Mouse (Mus musculus) forebrain, embryonic 15.5 days (tissue): ENCODE measurements around the gene Myrfl. TPM values are rescaled to one million over a fixed set of nuclear protein-coding genes. Genes with fewer than 3 reads are reported as not detected.

Source experiments
- ATAC-seq: fragments of 200-750 bp; cut with Nextera tagmentation; replicated peaks from 2 replicates; pipeline ENCODE4 v1.8.0; 2017; ENCODE audit warnings: mild to moderate bottlenecking, moderate TSS enrichment, moderate library complexity
- H3K27ac ChIP-seq: fragments of 300-500 bp; sonication (generic); replicated peaks from 2 replicates; pipeline ENCODE4 v1.5.1; 2015; ENCODE audit warnings: mild to moderate bottlenecking, inconsistent platforms
- H3K27me3 ChIP-seq: fragments of 300-500 bp; sonication (generic); 2 replicates; pipeline ENCODE4 v1.6.1; 2015; ENCODE audit warnings: inconsistent platforms
- H3K36me3 ChIP-seq: fragments of 300-500 bp; sonication (generic); 2 replicates; pipeline ENCODE4 v1.6.1; 2015; ENCODE audit warnings: mild to moderate bottlenecking, inconsistent platforms
- H3K4me1 ChIP-seq: fragments of 300-500 bp; sonication (generic); 2 replicates; pipeline ENCODE4 v1.6.1; 2015; ENCODE audit warnings: inconsistent platforms
- H3K4me2 ChIP-seq: fragments of 300-500 bp; sonication (generic); replicated peaks from 2 replicates; pipeline ENCODE4 v1.6.1; 2015; ENCODE audit warnings: mild to moderate bottlenecking, inconsistent platforms
- H3K4me3 ChIP-seq: fragments of 300-500 bp; sonication (generic); 2 replicates; pipeline ENCODE4 v1.5.1; 2015; ENCODE audit warnings: mild to moderate bottlenecking, inconsistent platforms
- H3K9ac ChIP-seq: fragments of 300-500 bp; sonication (generic); replicated peaks from 2 replicates; pipeline ENCODE4 v1.6.1; 2015; ENCODE audit warnings: mild to moderate bottlenecking, inconsistent platforms
- H3K9me3 ChIP-seq: fragments of 300-500 bp; sonication (generic); 2 replicates; pipeline ENCODE4 v1.6.1; 2016; ENCODE audit warnings: inconsistent platforms
- WGBS: fragments of 180-500 bp; shearing (Covaris S2); methylation state at CpG from one replicate; pipeline ENCODE4 v1.1.7; 2015; ENCODE audit warnings: mixed read lengths; 5-methylcytosine and 5-hydroxymethylcytosine counted together
- polyA plus RNA-seq: library from polyadenylated mRNA; unstranded; fragments of >200 nt; fragmentation: Nextera tagmentation; extraction: Ambion mirVana; gene quantifications from 2 replicates; pipeline ENCODE4 v1.2.1, GENCODE M21; 2015

The Myrfl gene
- polyA plus RNA-seq, 1 experiment from 2014 or later: 0.05 TPM

GRCm38 (mm10) chr10:116923651-116924495 is 27.2 kb upstream of the Myrfl start:
- no peak overlapping the region for H3K27ac ChIP-seq
- no peak overlapping the region for H3K9ac ChIP-seq
- 92% methylated on average over 19 of the region's 19 CpGs for WGBS
- no peaks in the 10 kb centered on the region for H3K4me1 ChIP-seq
- no peak overlapping the region for H3K4me3 ChIP-seq
- peaks cover 24% of the 10 kb centered on the region for H3K36me3 ChIP-seq
- no peaks in the 10 kb centered on the region for H3K9me3 ChIP-seq
- H3K4me2 ChIP-seq: no peak overlapping the region
- ATAC-seq: no peak
- no peaks in the 10 kb centered on the region for H3K27me3 ChIP-seq

- no peak for ATAC-seq
- H3K27ac ChIP-seq: no peak overlapping the region
- no peak overlapping the region for H3K9ac ChIP-seq
- H3K4me3 ChIP-seq: no peak overlapping the region
- no peaks in the 10 kb centered on the region for H3K9me3 ChIP-seq
- H3K4me1 ChIP-seq: no peaks in the 10 kb centered on the region
- no peak overlapping the region for H3K4me2 ChIP-seq
- H3K36me3 ChIP-seq: peaks cover 28% of the 10 kb centered on the region
- H3K27me3 ChIP-seq: no peaks in the 10 kb centered on the region
- 92% methylated on average over 15 of the region's 15 CpGs for WGBS
Measured at GRCm38 (mm10) chr10:116922161-116922560, 25.4 kb upstream of the Myrfl start.

- no peak for ATAC-seq
- H3K9me3 ChIP-seq: no peaks in the 10 kb centered on the region
- peaks cover 21% of the 10 kb centered on the region for H3K36me3 ChIP-seq
- no peak overlapping the region for H3K27ac ChIP-seq
- no peak overlapping the region for H3K4me3 ChIP-seq
- no peak overlapping the region for H3K4me2 ChIP-seq
- no peak overlapping the region for H3K9ac ChIP-seq
- H3K4me1 ChIP-seq: no peaks in the 10 kb centered on the region
- 93% methylated on average over 15 of the region's 15 CpGs for WGBS
- no peaks in the 10 kb centered on the region for H3K27me3 ChIP-seq
Measured at GRCm38 (mm10) chr10:116921416-116921815, 24.7 kb upstream of the Myrfl start.

GRCm38 (mm10) chr10:116920641-116921040 is 23.9 kb upstream of the Myrfl start:
- ATAC-seq: no peak
- H3K9ac ChIP-seq: no peak overlapping the region
- no peaks in the 10 kb centered on the region for H3K27me3 ChIP-seq
- H3K4me1 ChIP-seq: no peaks in the 10 kb centered on the region
- peaks cover 20% of the 10 kb centered on the region for H3K36me3 ChIP-seq
- no peak overlapping the region for H3K27ac ChIP-seq
- 96% methylated on average over 8 of the region's 8 CpGs for WGBS
- H3K4me2 ChIP-seq: no peak overlapping the region
- no peaks in the 10 kb centered on the region for H3K9me3 ChIP-seq
- no peak overlapping the region for H3K4me3 ChIP-seq

- Histone ChIP-seq H3K4me3 (no peak overlapping the region), H3K4me1 (no peaks in the 10 kb centered on the region), H3K9me3 (no peaks in the 10 kb centered on the region), H3K27me3 (no peaks in the 10 kb centered on the region), H3K36me3 (peaks cover 19% of the 10 kb centered on the region), H3K4me2 (no peak overlapping the region), H3K9ac (no peak overlapping the region), H3K27ac (no peak overlapping the region)
- 93% methylated on average over 25 of the region's 25 CpGs for WGBS
- ATAC-seq: no peak
Measured at GRCm38 (mm10) chr10:116919368-116920317, 22.9 kb upstream of the Myrfl start.

GRCm38 (mm10) chr10:116916581-116916980 is 19.9 kb upstream of the Myrfl start:
- 86% methylated on average over 8 of the region's 8 CpGs for whole genome bisulfite sequencing
- no peak for ATAC-seq
- no peaks in the 10 kb centered on the region for H3K9me3 ChIP-seq

GRCm38 (mm10) chr10:116915286-116915685 is 18.6 kb upstream of the Myrfl start:
- Histone ChIP-seq H3K4me3 (no peak overlapping the region), H3K27me3 (no peaks in the 10 kb centered on the region), H3K9me3 (no peaks in the 10 kb centered on the region), H3K27ac (no peak overlapping the region), H3K4me2 (no peak overlapping the region), H3K4me1 (no peaks in the 10 kb centered on the region), H3K36me3 (peaks cover 35% of the 10 kb centered on the region), H3K9ac (no peak overlapping the region)
- 96% methylated on average over 8 of the region's 8 CpGs for WGBS
- ATAC-seq: no peak

More at GRCm38 (mm10) chr10:116916581-116916980, 19.9 kb upstream of the Myrfl start:
- Histone ChIP-seq H3K4me2 (no peak overlapping the region), H3K9ac (no peak overlapping the region), H3K27me3 (no peaks in the 10 kb centered on the region), H3K27ac (no peak overlapping the region), H3K4me1 (no peaks in the 10 kb centered on the region), H3K36me3 (peaks cover 25% of the 10 kb centered on the region), H3K4me3 (no peak overlapping the region)

GRCm38 (mm10) chr10:116914586-116914985 is 17.9 kb upstream of the Myrfl start:
- H3K27ac ChIP-seq: no peak overlapping the region
- peaks cover 42% of the 10 kb centered on the region for H3K36me3 ChIP-seq
- H3K4me3 ChIP-seq: no peak overlapping the region
- no peak for ATAC-seq
- 94% methylated on average over 9 of the region's 9 CpGs for WGBS
- H3K4me1 ChIP-seq: no peaks in the 10 kb centered on the region
- H3K9ac ChIP-seq: no peak overlapping the region
- no peaks in the 10 kb centered on the region for H3K9me3 ChIP-seq
- no peak overlapping the region for H3K4me2 ChIP-seq
- H3K27me3 ChIP-seq: no peaks in the 10 kb centered on the region

GRCm38 (mm10) chr10:116913647-116914273 is 17.0 kb upstream of the Myrfl start:
- H3K9me3 ChIP-seq: no peaks in the 10 kb centered on the region
- ATAC-seq: no peak
- H3K4me3 ChIP-seq: no peak overlapping the region
- 94% methylated on average over 17 of the region's 17 CpGs for WGBS
- H3K4me2 ChIP-seq: no peak overlapping the region
- no peaks in the 10 kb centered on the region for H3K4me1 ChIP-seq
- no peak overlapping the region for H3K27ac ChIP-seq
- no peaks in the 10 kb centered on the region for H3K27me3 ChIP-seq
- H3K36me3 ChIP-seq: peaks cover 46% of the 10 kb centered on the region
- H3K9ac ChIP-seq: no peak overlapping the region

- H3K9ac ChIP-seq: no peak overlapping the region
- H3K27me3 ChIP-seq: no peaks in the 10 kb centered on the region
- H3K4me2 ChIP-seq: no peak overlapping the region
- peaks cover 44% of the 10 kb centered on the region for H3K36me3 ChIP-seq
- H3K9me3 ChIP-seq: no peaks in the 10 kb centered on the region
- no peak overlapping the region for H3K27ac ChIP-seq
- no peak overlapping the region for H3K4me3 ChIP-seq
- H3K4me1 ChIP-seq: no peaks in the 10 kb centered on the region
- no peak for ATAC-seq
- 96% methylated on average over 9 of the region's 9 CpGs for WGBS
Measured at GRCm38 (mm10) chr10:116912850-116913249, 16.1 kb upstream of the Myrfl start.

GRCm38 (mm10) chr10:116908901-116909642 is 12.4 kb upstream of the Myrfl start:
- Histone ChIP-seq H3K27ac (no peak overlapping the region), H3K4me1 (no peaks in the 10 kb centered on the region), H3K4me2 (no peak overlapping the region), H3K36me3 (peaks cover 67% of the 10 kb centered on the region), H3K9ac (no peak overlapping the region), H3K4me3 (no peak overlapping the region), H3K9me3 (no peaks in the 10 kb centered on the region), H3K27me3 (no peaks in the 10 kb centered on the region)
- no peak for ATAC-seq
- 81% methylated on average over 15 of the region's 15 CpGs for WGBS
